Mouse (Mus musculus): Measurements from ENCODE around the gene Ncbp3. TPM values are rescaled to one million over a fixed set of nuclear protein-coding genes. Genes with fewer than 3 reads are reported as not detected.

The Ncbp3 gene
- polyA plus RNA-seq, 1 experiment from 2014 or later = 6.5 TPM

DNA sequence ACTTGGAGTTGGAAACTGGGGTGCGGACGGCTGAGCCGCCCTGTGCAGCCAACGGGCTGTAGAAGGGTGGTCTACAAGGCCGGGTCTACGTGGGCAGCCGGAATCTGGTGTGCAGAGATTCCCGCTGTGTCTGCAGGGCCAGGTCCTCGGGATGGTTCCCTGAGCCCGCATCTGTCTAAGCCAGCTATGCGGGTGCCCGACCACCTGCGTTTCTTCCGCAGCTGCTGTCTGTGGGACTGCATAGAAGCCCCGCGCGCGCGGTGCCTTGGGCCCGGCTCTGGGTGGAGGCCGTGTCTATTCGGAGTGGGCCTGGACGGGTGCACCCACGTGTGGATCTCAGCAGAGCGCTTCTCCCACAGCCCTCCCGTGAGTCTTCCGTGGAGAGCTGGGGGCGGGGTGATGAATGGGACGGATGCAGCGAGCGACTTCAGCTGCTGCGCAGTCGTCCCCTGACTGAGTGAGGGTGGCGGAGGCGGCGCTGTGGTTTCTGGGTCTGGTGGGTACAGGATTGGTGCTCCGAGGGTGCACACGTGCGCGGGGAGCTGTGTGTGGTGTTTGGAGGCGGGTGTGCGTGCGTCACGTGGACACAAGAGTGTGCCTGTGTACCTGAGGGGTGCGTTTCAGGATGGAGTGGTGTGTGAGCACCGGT lies 28.3 kb upstream of the Ncbp3 start:
- H3K27ac ChIP-seq = no peak overlapping the region
- WGBS (ENCODE audit: missing documents) = under 1% methylated on average over 45 of the region's 46 CpGs
- H3K79me2 ChIP-seq (ENCODE audit: inconsistent target) = no peaks in the 10 kb centered on the region

DNA sequence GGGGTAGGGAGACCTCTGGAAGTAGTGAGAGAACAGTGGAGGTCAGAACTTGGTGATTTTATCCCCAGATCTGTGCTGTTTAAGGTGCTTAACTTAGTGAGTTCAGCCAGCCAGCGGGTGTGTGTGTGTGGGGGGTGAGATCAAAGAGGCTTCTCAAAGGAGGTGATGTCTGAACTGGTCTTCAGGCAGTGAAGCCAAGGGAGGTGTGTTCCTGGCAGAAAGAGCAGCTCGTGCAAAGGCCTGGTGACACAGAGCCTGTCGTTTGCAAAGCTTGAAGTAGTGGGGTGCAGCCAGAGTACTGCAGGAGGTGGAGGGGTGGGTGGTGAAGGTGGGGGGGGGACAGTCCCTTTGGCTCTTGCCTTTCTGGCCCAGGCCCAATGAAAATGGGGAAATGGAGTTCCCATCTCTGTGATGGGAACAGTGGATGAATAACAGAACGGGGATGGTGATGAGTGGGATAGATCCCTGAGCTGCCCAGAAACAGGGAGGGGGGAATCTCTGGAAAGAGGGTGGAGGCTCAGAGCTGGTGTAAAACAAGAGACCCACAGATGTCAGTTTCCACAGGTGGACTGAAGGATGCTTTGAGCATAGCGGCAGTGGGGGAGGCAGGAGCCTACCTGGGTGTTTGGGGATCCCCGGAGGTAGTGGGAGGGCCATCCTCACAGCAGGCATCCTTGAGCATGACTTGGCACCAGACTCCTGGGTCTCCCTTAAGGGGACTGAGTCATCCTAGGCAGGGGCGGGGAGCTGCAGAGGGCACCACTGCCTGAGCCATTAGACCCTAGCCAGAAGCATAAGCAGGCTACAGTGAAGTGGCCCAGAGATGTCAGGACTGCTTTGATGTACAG lies 26.4 kb upstream of the Ncbp3 start:
- Histone ChIP-seq H3K27ac (no peak overlapping the region), H3K79me2 (ENCODE audit: inconsistent target) (no peaks in the 10 kb centered on the region), H3K36me3 (ENCODE audit: inconsistent target) (no peaks in the 10 kb centered on the region), H3K4me3 (ENCODE audit: inconsistent target) (no peak overlapping the region)
- 85% methylated on average over 7 of the region's 7 CpGs for WGBS (ENCODE audit: missing documents)

More for the DNA sequence above, 28.3 kb upstream of the Ncbp3 start:
- H3K4me3 ChIP-seq (ENCODE audit: inconsistent target) = no peak overlapping the region
- no peaks in the 10 kb centered on the region for H3K36me3 ChIP-seq (ENCODE audit: inconsistent target)

DNA sequence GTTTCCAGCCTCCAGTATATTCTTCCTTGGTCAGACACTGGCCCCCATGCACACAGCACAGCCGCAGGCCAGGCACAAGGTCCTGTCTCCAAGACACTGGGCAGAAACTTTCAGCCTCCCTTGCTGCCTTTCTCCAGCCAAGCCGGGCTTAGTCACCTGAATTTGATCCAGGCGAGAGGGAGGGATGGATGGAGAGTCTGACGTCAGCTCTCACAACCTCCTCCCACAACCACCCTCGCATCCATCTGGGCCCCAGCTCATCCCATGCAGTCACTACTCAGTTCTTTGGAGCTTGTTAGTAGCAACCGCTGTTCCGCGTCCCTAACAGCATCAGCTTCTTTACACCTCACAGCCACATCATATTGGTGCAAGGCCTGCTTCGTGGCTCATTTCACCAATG lies 24.5 kb upstream of the Ncbp3 start:
- Histone ChIP-seq H3K36me3 (ENCODE audit: inconsistent target) (no peaks in the 10 kb centered on the region), H3K27ac (no peak overlapping the region), H3K4me3 (ENCODE audit: inconsistent target) (no peak overlapping the region), H3K79me2 (ENCODE audit: inconsistent target) (no peaks in the 10 kb centered on the region)
- 90% methylated on average over 9 of the region's 9 CpGs for WGBS (ENCODE audit: missing documents)

DNA sequence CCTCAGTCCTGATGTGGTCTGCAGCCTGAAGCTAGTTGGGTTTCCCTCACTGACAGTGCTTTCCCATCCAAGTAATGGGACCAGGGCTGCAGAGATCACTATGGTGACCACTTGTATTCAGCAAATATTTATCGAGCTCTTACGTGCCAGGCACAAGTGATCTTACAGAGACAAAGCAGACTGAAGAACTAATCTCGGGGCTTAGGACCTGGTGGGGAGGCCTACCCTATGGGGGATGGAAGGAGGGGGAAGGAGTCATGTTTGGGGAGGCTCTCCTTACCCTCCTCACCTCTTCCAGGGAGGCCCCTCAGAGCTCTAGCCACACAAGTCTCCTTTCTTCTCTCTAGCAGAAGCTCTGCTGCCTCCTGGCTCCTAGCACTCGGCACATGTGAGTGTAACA lies 23.8 kb upstream of the Ncbp3 start:
- H3K4me3 ChIP-seq (ENCODE audit: inconsistent target) = no peak overlapping the region
- no peaks in the 10 kb centered on the region for H3K36me3 ChIP-seq (ENCODE audit: inconsistent target)
- H3K79me2 ChIP-seq (ENCODE audit: inconsistent target) = no peaks in the 10 kb centered on the region
- 48% methylated on average over 4 of the region's 4 CpGs for WGBS (ENCODE audit: missing documents)
- H3K27ac ChIP-seq = no peak overlapping the region

DNA sequence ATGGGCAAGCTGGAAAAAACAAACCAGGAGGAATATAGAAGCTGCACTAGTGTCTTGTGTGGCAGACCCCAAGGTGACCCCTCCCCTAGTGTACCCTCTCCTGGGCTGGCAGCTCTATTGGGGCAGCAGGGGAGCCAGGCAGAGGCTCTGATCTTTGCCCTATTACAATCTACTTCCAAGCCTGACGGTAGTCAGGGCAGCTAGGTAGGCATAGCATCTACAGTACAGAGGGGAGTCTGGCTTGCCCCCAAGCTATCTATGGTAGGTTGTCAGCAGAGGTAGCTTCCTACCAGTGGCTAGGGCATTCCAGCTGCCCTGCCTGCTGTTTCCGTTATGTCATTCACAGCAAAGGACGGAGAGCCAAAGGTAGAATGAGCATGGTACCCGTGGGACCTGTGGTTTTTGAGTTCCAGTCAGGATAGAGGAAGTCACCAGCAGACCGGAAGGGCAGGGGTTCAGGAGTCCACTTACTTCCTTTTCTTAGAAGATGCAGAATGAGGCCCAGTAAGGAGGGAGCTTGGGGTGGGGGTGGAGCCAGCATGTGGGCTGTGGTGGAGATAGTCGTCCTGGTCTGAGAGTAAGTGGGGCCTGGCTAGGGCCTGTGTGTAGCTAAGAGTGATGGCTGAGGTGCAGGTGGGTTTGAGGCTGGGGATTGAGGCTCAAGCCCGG lies 23.2 kb upstream of the Ncbp3 start:
- Histone ChIP-seq H3K4me3 (ENCODE audit: inconsistent target) (no peak overlapping the region), H3K36me3 (ENCODE audit: inconsistent target) (no peaks in the 10 kb centered on the region), H3K79me2 (ENCODE audit: inconsistent target) (no peaks in the 10 kb centered on the region), H3K27ac (no peak overlapping the region)
- 3% methylated on average over 7 of the region's 7 CpGs for WGBS (ENCODE audit: missing documents)

GRCm38 (mm10) chr11:73026961-73027360 lies 20.6 kb upstream of the Ncbp3 start:
- Histone ChIP-seq H3K27ac (no peak overlapping the region), H3K79me2 (ENCODE audit: inconsistent target) (no peaks in the 10 kb centered on the region), H3K4me3 (ENCODE audit: inconsistent target) (no peak overlapping the region), H3K36me3 (ENCODE audit: inconsistent target) (no peaks in the 10 kb centered on the region)
- WGBS (ENCODE audit: missing documents) = 70% methylated on average over 8 of the region's 8 CpGs

DNA sequence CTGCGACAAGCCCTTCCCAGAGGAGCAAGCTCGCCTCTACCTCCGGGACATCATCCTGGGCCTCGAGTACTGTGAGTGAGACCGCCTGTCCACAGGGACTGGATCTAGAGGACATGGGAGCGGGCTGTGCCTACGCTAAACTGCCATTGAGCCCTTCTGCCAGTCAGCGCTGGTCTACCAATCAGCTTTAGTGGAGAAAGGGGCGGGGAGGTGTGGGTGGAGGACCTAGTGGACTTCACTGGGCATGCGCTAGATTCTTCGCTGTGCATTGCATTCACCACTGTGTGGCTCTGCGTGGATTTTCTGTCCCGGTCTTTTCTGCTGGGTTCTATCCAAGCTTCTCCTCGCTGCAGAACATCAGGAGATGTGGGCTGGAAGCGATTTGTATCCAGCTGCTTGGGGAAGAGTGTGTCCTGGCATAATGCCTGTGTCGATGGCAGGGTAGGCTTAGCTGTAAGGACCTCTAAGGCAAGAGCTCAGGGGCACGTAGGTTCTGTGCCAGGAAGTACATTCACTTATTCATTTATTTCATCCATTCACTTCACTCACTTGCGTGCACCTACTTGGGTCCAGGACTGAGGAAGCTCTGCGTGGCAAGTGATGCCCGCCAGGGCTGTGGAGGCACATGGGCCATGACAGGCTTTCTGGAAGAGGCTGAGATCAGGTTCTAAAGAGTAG lies 16.6 kb upstream of the Ncbp3 start:
- Histone ChIP-seq H3K79me2 (ENCODE audit: inconsistent target) (no peaks in the 10 kb centered on the region), H3K4me3 (ENCODE audit: inconsistent target) (no peak overlapping the region), H3K36me3 (ENCODE audit: inconsistent target) (no peaks in the 10 kb centered on the region), H3K27ac (no peak overlapping the region)
- 32% methylated on average over 20 of the region's 20 CpGs for WGBS (ENCODE audit: missing documents)

DNA sequence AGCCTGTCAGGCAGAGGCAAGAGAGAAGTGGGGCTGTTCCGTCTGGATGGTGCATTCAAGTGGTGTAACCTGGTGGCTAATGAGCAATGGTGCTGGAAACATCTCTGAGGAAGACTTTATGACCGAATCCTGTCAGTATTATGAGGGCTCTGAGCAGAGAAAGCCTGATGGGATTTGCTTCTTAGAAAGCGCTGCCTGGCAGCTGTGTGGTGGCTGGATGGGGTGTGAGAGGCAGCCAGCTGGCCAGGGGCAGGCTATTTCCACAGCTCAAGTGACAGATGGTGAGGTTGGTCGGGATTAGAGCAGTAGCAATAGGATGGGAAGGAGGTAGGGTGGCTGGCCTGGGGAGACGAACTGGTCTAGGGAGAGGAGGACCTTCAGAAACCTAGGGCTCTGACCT lies 16.0 kb upstream of the Ncbp3 start:
- Histone ChIP-seq H3K4me3 (ENCODE audit: inconsistent target) (no peak overlapping the region), H3K36me3 (ENCODE audit: inconsistent target) (no peaks in the 10 kb centered on the region), H3K79me2 (ENCODE audit: inconsistent target) (no peaks in the 10 kb centered on the region), H3K27ac (no peak overlapping the region)
- WGBS (ENCODE audit: missing documents) = 91% methylated on average over 5 of the region's 5 CpGs

DNA sequence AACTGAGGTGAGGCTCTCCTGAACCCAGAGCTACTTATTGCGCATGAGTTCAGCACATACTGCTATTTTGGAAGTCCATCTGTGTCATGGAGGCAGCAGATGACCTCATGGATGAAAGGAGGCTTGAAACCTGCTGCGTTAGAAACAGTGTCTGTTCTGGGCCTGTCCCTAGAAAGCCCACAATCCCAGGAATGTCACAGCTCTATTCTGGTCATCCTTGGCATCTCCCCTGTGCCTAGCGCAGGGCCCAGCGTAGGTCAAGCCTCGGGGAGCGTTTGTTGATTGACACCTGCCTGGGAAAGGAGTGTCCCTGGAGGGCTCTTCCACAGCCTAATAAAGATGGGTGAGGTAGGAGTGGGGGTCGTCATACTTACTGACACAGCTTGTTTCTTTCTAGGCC lies 11.5 kb upstream of the Ncbp3 start:
- Histone ChIP-seq H3K4me3 (ENCODE audit: inconsistent target) (no peak overlapping the region), H3K36me3 (ENCODE audit: inconsistent target) (no peaks in the 10 kb centered on the region), H3K79me2 (ENCODE audit: inconsistent target) (no peaks in the 10 kb centered on the region), H3K27ac (no peak overlapping the region)
- 93% methylated on average over 7 of the region's 7 CpGs for WGBS (ENCODE audit: missing documents)

DNA sequence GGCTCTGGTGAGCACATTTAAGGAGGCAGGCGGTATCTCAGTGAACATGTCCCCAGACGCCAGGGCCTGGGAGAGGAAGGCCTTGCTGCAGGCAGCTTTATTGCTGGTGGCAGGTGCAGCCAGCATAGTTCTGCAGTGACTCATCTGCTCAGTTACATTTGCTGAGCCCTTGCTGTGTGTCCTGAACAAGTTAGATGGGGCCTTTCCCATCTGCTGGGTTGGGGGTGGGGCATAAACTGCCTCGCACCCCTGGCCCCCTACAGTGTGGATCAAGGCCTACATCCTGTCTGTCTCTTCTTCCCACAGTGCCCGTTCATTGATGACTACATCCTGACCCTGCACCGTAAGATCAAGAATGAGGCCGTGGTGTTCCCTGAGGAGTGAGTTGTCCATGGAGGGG lies 10.7 kb upstream of the Ncbp3 start:
- WGBS (ENCODE audit: missing documents) = 87% methylated on average over 6 of the region's 6 CpGs
- no peaks in the 10 kb centered on the region for H3K36me3 ChIP-seq (ENCODE audit: inconsistent target)
- H3K4me3 ChIP-seq (ENCODE audit: inconsistent target) = no peak overlapping the region
- no peaks in the 10 kb centered on the region for H3K79me2 ChIP-seq (ENCODE audit: inconsistent target)
- H3K27ac ChIP-seq = no peak overlapping the region

DNA sequence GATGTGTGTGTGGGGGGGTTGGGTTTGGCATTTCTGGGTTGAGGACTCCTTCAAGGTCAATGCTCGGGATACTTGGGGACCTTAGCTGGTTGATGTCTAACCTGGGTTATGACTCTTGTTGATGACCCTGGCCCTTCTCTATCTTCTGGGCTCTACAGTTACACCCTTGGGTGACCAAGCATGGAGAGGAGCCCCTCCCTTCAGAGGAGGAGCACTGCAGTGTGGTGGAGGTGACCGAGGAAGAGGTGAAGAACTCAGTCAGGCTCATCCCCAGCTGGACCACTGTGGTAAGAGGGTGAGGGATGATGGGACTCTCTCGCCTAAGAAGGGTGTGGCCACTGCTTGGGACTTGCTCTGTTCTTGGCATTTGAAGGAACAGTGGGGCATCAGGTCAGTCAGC lies 9.9 kb upstream of the Ncbp3 start:
- no peak overlapping the region for H3K4me3 ChIP-seq (ENCODE audit: inconsistent target)
- no peaks in the 10 kb centered on the region for H3K36me3 ChIP-seq (ENCODE audit: inconsistent target)
- no peak overlapping the region for H3K27ac ChIP-seq
- 100% methylated on average over 3 of the region's 3 CpGs for WGBS (ENCODE audit: missing documents)
- H3K79me2 ChIP-seq (ENCODE audit: inconsistent target) = no peaks in the 10 kb centered on the region

DNA sequence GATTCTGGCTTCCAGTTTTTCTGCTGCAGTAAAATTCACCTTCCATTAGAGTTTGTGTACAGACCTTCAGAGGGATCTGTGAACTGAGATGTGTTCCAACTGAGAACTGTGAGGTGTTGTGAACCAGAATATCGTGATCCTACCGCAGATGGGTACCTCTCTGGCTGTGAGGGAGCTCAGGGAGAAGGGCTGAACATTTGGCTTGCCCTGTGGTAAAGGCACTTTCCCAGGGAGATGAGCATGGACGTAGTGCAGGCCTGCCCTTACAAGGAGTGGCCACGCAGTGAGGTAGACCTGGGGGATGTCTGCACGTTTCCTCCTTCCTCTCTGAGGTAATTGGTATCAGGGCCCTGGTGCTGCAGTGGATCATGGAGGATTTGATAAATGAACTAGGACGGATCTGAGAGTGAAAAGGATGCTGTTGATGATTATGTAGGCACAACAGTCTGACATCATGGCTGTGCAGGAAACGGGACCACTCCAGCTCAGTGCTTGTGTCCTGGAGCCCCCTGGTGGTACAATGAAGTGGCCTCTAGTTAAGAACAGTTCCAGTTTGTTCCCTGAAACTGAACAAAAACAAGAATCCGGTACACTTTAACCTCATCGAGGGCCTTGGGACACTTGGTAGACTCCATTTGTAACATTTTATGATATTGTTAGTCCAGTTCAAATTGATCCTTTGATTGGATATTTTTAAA lies 8.3 kb upstream of the Ncbp3 start:
- 65% methylated on average over 9 of the region's 9 CpGs for WGBS (ENCODE audit: missing documents)
- H3K4me3 ChIP-seq (ENCODE audit: inconsistent target) = no peak overlapping the region

GRCm38 (mm10) chr11:73044229-73044755 lies 3.3 kb upstream of the Ncbp3 start:
- H3K36me3 ChIP-seq (ENCODE audit: inconsistent target) = no peaks in the 10 kb centered on the region
- H3K4me3 ChIP-seq (ENCODE audit: inconsistent target) = no peak overlapping the region
- 90% methylated on average over 6 of the region's 6 CpGs for WGBS (ENCODE audit: missing documents)
- no peak overlapping the region for H3K27ac ChIP-seq
- H3K79me2 ChIP-seq (ENCODE audit: inconsistent target) = peaks cover 10% of the 10 kb centered on the region; the same call in 1 of the 2 replicates

More for the DNA sequence above, 8.3 kb upstream of the Ncbp3 start:
- no peaks in the 10 kb centered on the region for H3K79me2 ChIP-seq (ENCODE audit: inconsistent target)
- no peaks in the 10 kb centered on the region for H3K36me3 ChIP-seq (ENCODE audit: inconsistent target)
- H3K27ac ChIP-seq = no peak overlapping the region

DNA sequence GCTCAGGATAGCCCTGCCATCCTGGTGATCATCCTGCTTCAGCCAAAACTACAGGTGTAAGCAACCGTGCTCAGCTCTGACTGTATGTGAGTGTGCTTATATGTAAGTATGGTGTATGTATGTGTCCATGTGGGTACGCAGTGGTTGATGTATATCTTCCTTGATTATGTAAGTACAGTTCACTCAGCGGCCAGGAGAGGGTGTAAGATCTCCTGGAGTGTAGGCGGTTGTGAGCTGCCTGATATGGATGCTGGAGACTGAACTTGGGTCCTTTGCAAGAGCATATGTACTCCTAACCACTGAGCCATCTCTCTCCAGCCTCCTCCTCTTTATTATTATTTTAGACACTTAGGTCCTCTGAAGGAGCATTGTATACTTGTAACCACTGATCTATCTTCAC lies 2.8 kb upstream of the Ncbp3 start:
- WGBS (ENCODE audit: missing documents) = 73% methylated on average over 4 of the region's 4 CpGs
- no peaks in the 10 kb centered on the region for H3K36me3 ChIP-seq (ENCODE audit: inconsistent target)
- no peak overlapping the region for H3K27ac ChIP-seq
- H3K4me3 ChIP-seq (ENCODE audit: inconsistent target) = no peak overlapping the region
- peaks cover 14% of the 10 kb centered on the region for H3K79me2 ChIP-seq (ENCODE audit: inconsistent target)
